Mouse (Mus musculus) hindlimb bud, embryonic 11.5 days (tissue): ENCODE results near the gene Rnf222.
"Not testable (repeated sequence)": the region's sequence is repeated elsewhere in the genome, so short reads cannot be mapped to it uniquely, and the experiment has no call there.

ENCODE experiments used
- DNase-seq: peaks from one replicate; pipeline ENCODE4 v3.0.0-alpha.2; 2012; ENCODE audit warnings: low read depth, low spot score; ENCODE audit errors: extremely low spot score

Gene Rnf222

GRCm38 (mm10) chr11:68907251-68907650 is 18.9 kb downstream of the Rnf222 start:
- DNase-seq, result no peak

- DNase-seq, result no peak
Measured at GRCm38 (mm10) chr11:68908846-68909503, 20.6 kb downstream of the Rnf222 start.

GRCm38 (mm10) chr11:68911531-68912177 is 23.3 kb downstream of the Rnf222 start:
- DNase-seq, result no peak

DNA sequence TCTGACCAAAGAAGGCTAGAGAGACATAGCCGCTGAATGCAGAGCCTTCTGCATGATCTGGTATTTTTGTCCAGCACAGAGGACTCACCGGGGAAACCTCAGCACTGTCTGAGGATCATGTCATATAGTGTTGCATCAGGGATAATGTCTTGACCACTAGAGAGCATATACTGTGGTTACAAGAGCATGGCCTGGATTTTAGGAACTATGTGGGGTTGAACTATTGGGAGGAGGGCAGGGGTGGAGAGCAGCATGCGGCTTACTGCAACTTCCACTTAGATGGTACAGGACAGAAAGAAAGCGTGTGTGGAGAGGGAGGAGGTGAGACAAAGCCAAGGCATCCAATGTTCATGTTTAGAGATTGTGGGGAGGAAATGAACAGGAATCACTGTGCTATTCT is 26.2 kb downstream of the Rnf222 start:
- no peak for DNase-seq

DNA sequence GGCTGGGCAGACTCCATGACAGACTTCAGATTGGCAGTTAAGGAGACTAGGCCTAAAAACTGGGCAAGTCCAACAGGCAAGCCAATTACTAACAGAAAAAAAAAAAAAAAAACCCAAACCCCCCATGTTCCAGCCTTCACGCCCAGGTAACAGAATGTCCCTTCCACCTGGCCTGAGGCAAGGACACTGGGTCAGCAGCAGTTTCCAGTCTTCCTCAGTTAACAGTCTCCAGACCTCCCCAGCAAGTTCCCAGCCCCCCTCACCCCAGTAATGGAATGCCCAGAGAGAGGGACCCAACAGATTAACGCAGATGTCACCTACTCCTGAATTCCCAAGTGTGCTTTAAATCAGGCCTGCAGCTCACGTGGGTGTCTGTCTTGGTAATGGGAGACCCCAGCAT is 34.8 kb downstream of the Rnf222 start:
- no peak for DNase-seq

DNA sequence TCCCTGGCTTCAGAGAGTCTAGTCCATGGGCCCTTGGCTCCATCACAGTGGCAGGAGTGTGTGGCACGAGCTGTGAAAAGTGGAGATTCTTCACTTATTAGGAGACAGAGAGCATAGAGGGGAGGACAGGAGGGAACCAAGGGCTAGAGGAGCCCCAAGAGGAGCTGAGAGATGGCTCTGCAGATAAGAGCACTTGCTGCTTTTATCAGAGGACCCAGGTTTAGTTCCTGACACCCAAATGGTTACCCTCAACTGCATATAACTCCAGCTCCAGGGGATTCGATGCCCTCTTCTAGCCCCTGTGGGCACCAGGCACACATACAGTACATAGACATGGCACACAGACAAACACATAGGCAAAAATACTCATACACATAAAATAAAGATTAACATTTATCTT is 36.4 kb downstream of the Rnf222 start:
- no peak for DNase-seq

DNA sequence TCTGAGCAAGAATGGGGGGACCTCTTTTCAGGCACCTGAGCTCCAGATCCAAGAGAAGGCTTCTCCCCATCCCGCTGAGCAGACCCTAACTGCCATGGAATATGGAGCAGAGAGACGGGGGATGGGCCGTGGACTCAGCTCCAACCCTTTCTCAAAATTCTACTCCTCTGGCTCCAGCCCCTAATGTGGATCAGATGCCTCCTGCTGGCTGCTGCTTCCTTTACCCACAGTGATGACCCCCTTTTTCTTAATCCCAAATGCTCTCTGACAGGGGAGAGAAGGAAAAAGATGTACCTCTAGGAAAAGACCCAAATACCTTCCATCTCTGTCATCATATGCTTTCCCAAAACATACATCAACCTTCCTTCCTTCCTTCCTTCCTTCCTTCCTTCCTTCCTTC is 38.6 kb downstream of the Rnf222 start, which contains the start of gene Odf4:
Gene Odf4 (minus strand): TSS at position 101 of the 400 bp plus-strand sequence.
- DNase-seq, result no peak

DNA sequence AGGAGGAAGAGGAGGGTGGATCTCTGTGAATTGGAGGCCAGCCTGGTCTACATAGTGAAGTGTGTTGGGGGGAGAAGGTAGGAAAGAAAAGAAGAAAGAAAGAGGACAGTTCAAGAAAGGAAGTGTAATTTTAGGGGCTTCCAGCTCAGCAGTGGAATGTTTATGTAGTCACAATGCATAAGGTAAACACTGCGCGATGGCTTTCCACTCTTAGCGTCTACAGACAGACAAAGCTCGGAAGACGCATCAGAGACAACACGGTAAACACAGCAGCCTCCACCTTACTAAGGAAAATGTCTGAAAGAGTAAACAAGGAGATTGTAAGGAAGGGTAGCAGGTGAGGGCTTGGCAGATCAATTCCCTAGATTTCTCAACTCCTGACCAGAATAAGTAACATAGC is 41.6 kb downstream of the Rnf222 start:
- DNase-seq, result no peak

- no peak for DNase-seq
Measured at GRCm38 (mm10) chr11:68933885-68934507, 45.6 kb downstream of the Rnf222 start.

- DNase-seq, result not testable (repeated sequence)
Measured at GRCm38 (mm10) chr11:68936951-68937350, 48.6 kb downstream of the Rnf222 start.

GRCm38 (mm10) chr11:68939451-68940304 is 51.3 kb downstream of the Rnf222 start:
- peak; percentile 69 for DNase-seq

GRCm38 (mm10) chr11:68940516-68940915 is 52.2 kb downstream of the Rnf222 start:
- no peak for DNase-seq

GRCm38 (mm10) chr11:68942731-68943130 is 54.4 kb downstream of the Rnf222 start:
- no peak for DNase-seq

DNA sequence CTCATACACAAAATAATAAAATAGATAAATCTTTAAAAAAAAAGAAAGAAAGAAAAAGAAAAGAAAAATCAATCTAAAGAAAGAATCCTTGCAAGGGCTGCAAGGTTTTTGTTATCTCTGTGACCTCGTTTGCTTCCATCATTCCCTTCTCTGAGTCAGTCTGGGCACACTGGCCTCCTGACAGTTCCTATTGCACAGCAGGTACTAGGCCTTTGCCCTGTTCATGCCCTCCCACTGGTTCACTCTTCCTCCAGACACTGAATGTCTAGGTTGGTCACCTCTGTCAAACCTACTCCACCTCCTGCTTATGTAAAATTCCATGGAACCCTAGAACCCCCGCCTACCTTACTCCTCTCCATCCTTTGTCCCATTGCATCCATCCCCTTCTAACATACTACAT is 56.9 kb downstream of the Rnf222 start:
- no peak for DNase-seq
